Mouse (Mus musculus) intestine, postnatal 0 days (tissue): ENCODE measurements around the gene Larp4b. TPM values are rescaled to one million over a fixed set of nuclear protein-coding genes. Genes with fewer than 3 reads are reported as not detected.

Experiments
- ATAC-seq: fragments of 200-750 bp; cut with Nextera tagmentation; 2 replicates; pipeline ENCODE4 v1.8.0; 2017; ENCODE audit warnings: mild to moderate bottlenecking, moderate TSS enrichment, moderate library complexity
- H3K27ac ChIP-seq: fragments of 300-500 bp; sonication (generic); 2 replicates; pipeline ENCODE4 v1.5.1; 2014; ENCODE audit warnings: mild to moderate bottlenecking, low read depth, low read length, moderate library complexity
- H3K27me3 ChIP-seq: fragments of 300-500 bp; sonication (generic); replicated peaks from 2 replicates; pipeline ENCODE4 v1.6.1; 2014; ENCODE audit warnings: low read length, mixed read lengths; ENCODE audit not compliant: control insufficient read depth, insufficient read depth
- H3K36me3 ChIP-seq: fragments of 300-500 bp; sonication (generic); 2 replicates; pipeline ENCODE4 v1.6.1; 2014; ENCODE audit warnings: mild to moderate bottlenecking, moderate library complexity; ENCODE audit not compliant: control insufficient read depth, insufficient read depth
- H3K4me1 ChIP-seq: fragments of 300-500 bp; sonication (generic); replicated peaks from 2 replicates; pipeline ENCODE4 v1.6.1; 2014; ENCODE audit warnings: antibody characterized with exemption, low read length, mixed read lengths; ENCODE audit not compliant: control insufficient read depth, insufficient read depth
- H3K4me2 ChIP-seq: fragments of 300-500 bp; sonication (generic); replicated peaks from 2 replicates; pipeline ENCODE4 v1.6.1; 2014; ENCODE audit warnings: low read depth, mild to moderate bottlenecking, moderate library complexity
- H3K4me3 ChIP-seq: fragments of 300-500 bp; sonication (generic); 2 replicates; pipeline ENCODE4 v1.5.1; 2014; ENCODE audit warnings: low read depth, low read length
- H3K9ac ChIP-seq: fragments of 300-500 bp; sonication (generic); 2 replicates; pipeline ENCODE4 v1.6.1; 2014; ENCODE audit warnings: mild to moderate bottlenecking, low read depth, low read length
- H3K9me3 ChIP-seq: fragments of 300-500 bp; sonication (generic); 2 replicates; pipeline ENCODE4 v1.6.1; 2016; ENCODE audit warnings: mixed run types; ENCODE audit not compliant: control insufficient read depth
- CTCF ChIP-seq: sonication (generic); IDR thresholded peaks from 2 replicates; pipeline ENCODE4 v1.5.1; 2016; ENCODE audit warnings: low read depth, mild to moderate bottlenecking, control low read depth, antibody characterized with exemption, moderate library complexity
- WGBS: fragments of 180-500 bp; shearing (Covaris S2); extraction: QIAGEN DNeasy Blood & Tissue Kit; methylation state at CpG from one replicate; pipeline ENCODE4 v1.1.7; 2014; 5-methylcytosine and 5-hydroxymethylcytosine counted together
- polyA plus RNA-seq: library from polyadenylated mRNA; unstranded; fragments of >200 nt; fragmentation: Nextera tagmentation; extraction: Ambion mirVana; gene quantifications from 2 replicates; pipeline ENCODE4 v1.2.1, GENCODE M21; 2015

The Larp4b gene
- polyA plus RNA-seq, 1 experiment from 2014 or later = 32.5 TPM

DNA sequence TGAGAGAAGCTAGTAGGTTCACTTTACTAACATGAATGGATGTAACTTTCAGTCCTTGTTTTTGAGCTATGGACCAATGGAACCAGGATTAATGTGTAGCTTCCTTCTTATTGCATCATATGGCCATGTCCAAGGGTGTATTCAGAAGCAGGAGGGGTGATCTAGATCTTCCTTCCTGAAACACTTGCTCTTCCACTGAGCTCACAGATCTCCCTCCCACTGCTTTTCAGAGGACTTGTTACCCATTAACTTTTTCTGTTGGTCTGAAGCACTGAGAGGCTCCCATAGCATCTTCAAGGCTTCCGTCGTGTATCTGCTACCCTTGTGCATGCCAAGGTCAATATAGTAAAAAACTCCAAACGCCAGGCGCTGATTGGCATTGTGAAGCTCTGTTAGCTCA, 69.2 kb downstream of the Larp4b start:
- Histone ChIP-seq H3K36me3 (peaks cover 78% of the 10 kb centered on the region), H3K9me3 (no peaks in the 10 kb centered on the region), H3K4me2 (no peak overlapping the region), H3K9ac (no peak overlapping the region), H3K4me3 (no peak overlapping the region), H3K4me1 (0 out of 2 replicates have a peak, but pooled peaks cover 3% of the 10 kb centered on the region), H3K27ac (no peak overlapping the region), H3K27me3 (no peaks in the 10 kb centered on the region)
- ATAC-seq = peak; percentile 68
- no peak for TF ChIP-seq CTCF
- WGBS = 54% methylated on average over 4 of the region's 4 CpGs

DNA sequence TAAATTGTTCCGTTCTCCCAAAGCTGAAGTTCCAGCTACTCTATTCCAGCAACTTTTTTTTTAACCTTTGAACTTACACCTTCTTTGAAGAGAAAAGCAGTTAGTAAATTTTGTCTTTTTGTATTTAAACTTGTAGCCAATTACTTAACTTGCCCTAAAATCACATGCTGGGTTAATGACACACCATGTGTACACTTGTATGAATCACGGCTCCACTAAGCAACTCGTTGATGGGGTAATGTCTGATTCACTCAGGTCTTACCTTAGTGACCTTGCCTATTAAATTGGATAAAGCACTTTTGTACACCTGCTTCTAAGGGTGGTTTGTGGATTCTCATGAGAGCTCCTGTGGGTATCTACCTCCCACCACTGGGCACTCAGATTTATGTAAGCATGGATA, 74.2 kb downstream of the Larp4b start:
- H3K9ac ChIP-seq = no peak overlapping the region
- H3K27ac ChIP-seq = no peak overlapping the region
- no peak overlapping the region for H3K4me2 ChIP-seq
- no peak overlapping the region for H3K4me3 ChIP-seq
- TF ChIP-seq CTCF = no peak
- H3K27me3 ChIP-seq = no peaks in the 10 kb centered on the region
- no peaks in the 10 kb centered on the region for H3K9me3 ChIP-seq
- no peak for ATAC-seq
- H3K4me1 ChIP-seq = no peaks in the 10 kb centered on the region
- peaks cover 82% of the 10 kb centered on the region for H3K36me3 ChIP-seq
- 56% methylated on average over 3 of the region's 3 CpGs for WGBS

DNA sequence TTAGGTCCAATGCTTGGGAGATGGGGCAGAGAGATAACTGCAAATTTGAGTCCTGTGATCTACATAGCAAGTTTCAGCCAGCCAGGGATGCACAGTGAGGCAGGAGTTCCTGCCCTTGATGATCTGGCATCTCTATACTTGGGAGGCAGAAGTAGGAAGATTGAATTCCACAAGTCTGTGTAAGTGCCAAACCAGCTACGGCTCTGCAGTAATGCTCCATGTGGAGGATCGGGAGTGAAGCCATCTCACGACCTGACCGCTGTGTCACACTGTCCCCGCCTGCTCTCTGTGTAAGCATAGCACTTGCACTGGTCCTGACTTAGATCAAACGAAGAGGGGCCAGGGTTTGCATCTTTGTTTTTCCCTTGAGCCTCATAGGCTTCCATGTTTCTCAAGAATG, 75.9 kb downstream of the Larp4b start:
- Histone ChIP-seq H3K4me3 (no peak overlapping the region), H3K9me3 (no peaks in the 10 kb centered on the region), H3K27me3 (no peaks in the 10 kb centered on the region), H3K4me2 (no peak overlapping the region), H3K36me3 (peaks cover 86% of the 10 kb centered on the region), H3K27ac (no peak overlapping the region), H3K4me1 (no peaks in the 10 kb centered on the region), H3K9ac (no peak overlapping the region)
- ATAC-seq = no peak
- no peak for TF ChIP-seq CTCF
- WGBS = 87% methylated on average over 6 of the region's 6 CpGs

DNA sequence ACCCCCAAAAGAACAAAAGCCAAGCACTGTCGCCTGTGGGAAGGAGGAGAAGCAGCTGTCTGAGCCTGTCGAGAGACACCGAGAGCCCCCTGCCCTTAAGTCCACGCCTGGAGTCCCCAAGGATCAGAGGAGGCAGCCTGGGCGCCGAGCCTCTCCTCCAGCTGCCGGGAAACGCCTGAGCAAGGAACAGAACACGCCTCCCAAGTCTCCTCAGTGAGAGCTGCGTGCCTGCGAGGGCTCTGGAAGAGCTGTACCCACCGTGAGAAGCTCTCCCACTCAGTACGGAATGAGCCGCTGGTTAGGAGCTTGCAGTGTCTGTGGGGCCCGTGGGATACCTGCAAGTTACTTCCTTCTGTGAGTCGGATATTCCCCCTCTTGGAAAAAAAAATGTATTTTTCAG, 77.0 kb downstream of the Larp4b start:
- ATAC-seq = no peak
- Histone ChIP-seq H3K27ac (no peak overlapping the region; the same call in 1 of the 2 replicates), H3K36me3 (peaks cover 81% of the 10 kb centered on the region), H3K4me3 (no peak overlapping the region), H3K9ac (no peak overlapping the region), H3K27me3 (no peaks in the 10 kb centered on the region), H3K4me1 (no peaks in the 10 kb centered on the region), H3K4me2 (no peak overlapping the region), H3K9me3 (no peaks in the 10 kb centered on the region)
- no peak for TF ChIP-seq CTCF
- 82% methylated on average over 16 of the region's 16 CpGs for WGBS

DNA sequence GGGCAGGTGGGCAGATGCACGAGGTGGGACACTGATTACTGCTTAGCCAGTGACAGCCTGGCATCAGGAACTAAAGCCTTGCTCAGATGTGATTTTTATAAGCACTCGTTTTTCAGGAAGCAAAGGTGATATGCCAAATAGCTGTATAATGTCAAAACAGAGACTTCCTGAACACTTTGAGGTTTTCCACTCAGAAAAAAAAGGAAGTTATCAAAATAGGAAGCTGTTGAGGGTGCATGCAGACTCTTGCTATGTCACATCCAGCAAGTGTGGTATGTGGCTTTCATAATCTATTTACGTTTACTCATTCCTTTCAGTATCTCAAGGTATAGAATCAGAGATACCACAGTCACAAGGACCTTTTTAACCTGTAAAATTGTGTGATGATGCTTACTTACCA, 79.7 kb downstream of the Larp4b start:
- no peak overlapping the region for H3K4me2 ChIP-seq
- no peaks in the 10 kb centered on the region for H3K27me3 ChIP-seq
- no peak for TF ChIP-seq CTCF
- no peaks in the 10 kb centered on the region for H3K9me3 ChIP-seq
- H3K4me3 ChIP-seq = no peak overlapping the region
- no peak for ATAC-seq
- no peak overlapping the region for H3K27ac ChIP-seq
- no peak overlapping the region for H3K9ac ChIP-seq
- H3K4me1 ChIP-seq = no peaks in the 10 kb centered on the region
- peaks cover 55% of the 10 kb centered on the region for H3K36me3 ChIP-seq
- WGBS = 48% methylated on average over 3 of the region's 3 CpGs

DNA sequence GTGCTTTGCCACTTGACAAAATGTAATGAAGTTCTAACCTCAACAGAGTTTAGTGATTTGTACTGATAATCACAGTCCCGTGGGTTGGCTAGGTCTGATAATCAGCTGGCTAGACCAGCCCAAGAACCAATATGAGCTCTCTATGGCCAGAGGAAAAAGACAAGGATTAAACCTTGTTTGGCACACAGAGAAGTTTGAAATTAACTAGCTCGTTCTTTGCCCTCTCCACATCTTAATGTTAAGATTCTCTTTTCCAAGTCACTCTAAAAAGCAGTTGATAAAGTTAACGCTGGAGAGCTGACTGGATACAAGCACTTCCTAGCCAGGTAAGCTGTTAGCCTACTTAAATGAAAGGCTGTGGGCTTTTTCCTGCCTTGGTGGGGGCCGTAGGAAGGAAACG, 81.5 kb downstream of the Larp4b start:
- no peak for TF ChIP-seq CTCF
- Histone ChIP-seq H3K36me3 (peaks cover 38% of the 10 kb centered on the region), H3K27me3 (no peaks in the 10 kb centered on the region), H3K4me1 (no peaks in the 10 kb centered on the region), H3K9ac (no peak overlapping the region), H3K4me2 (no peak overlapping the region), H3K27ac (no peak overlapping the region), H3K9me3 (no peaks in the 10 kb centered on the region), H3K4me3 (no peak overlapping the region)
- WGBS = 81% methylated on average over 5 of the region's 5 CpGs
- ATAC-seq = no peak

DNA sequence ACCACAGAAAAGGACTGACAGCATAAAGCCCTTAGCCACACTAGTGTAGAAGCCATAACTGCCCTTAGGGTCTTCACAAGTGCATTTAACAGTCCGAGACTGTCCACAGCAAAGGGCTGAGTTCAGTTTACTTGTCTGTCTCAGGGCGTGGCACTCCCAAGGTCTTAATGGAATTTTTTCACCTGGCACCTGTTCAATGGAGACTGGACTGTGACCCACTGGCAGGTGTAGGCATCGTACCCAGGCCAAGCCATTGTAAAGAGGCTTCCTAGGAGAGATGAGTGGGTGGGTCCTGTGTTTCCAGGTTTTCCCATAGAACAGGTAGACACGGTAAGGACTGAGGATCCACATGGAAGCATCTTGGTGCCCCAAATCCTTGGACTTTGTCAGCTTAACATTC, 84.6 kb downstream of the Larp4b start:
- Histone ChIP-seq H3K36me3 (peaks cover 13% of the 10 kb centered on the region), H3K27ac (no peak overlapping the region), H3K4me2 (no peak overlapping the region), H3K4me1 (no peaks in the 10 kb centered on the region), H3K4me3 (no peak overlapping the region), H3K9ac (no peak overlapping the region), H3K9me3 (no peaks in the 10 kb centered on the region), H3K27me3 (no peaks in the 10 kb centered on the region)
- TF ChIP-seq CTCF = no peak
- ATAC-seq = peak; percentile 26
- 47% methylated on average over 4 of the region's 4 CpGs for WGBS
